In the genomic region with DNA sequence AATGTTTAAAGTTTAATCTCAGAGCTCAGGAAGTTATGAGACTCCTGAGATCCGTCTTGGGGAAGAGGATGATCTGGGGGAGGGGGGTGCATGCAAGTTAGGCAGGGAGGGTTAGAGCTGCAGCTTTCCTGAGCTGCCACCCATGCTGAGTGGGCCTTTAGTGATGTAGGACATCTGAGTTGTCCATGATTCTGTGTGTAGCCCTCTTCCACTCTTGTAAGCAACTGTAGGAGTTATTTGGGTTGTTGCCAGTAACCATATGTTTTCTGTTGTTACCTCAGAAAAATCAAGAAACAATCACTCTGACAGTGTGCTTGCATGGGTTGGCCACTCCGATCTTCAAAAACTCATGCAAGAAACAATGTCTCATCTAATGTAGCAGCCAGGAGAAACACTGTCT, we compare ENCODE assay signal across 15 mouse cellular contexts.
"Had no signal": no experiment of that assay in that cellular context is flagged by ENCODE, and none has a peak within 500 bp of the region (broad histone marks: within the 10 kb centered on the region; RNA-seq: fewer than 3 reads in every experiment).

No protein-coding gene starts in this region.

- H3K4me2 ChIP-seq: limb, embryonic 12.5 days; limb, embryonic 15.5 days; liver, embryonic 11.5 days had no signal

- DNase-seq: kidney, postnatal 36 days; left cerebral cortex, postnatal 4 days; liver, postnatal 0 days; lung, postnatal 14 days; midbrain, embryonic 14.5 days; thymus, adult 18-20 months; thymus, postnatal 36 days had no signal

- ATAC-seq: hindbrain, embryonic 16.5 days; intestine, embryonic 16.5 days; liver, postnatal 0 days had no signal

- H3K27me3 ChIP-seq: limb, embryonic 12.5 days; limb, embryonic 15.5 days had no signal

- H3K4me3 ChIP-seq: limb, embryonic 12.5 days; limb, embryonic 15.5 days had no signal

- H3K9ac ChIP-seq: limb, embryonic 12.5 days; limb, embryonic 15.5 days; liver, embryonic 14.5 days; liver, postnatal 0 days had no signal

- H3K36me3 ChIP-seq: limb, embryonic 12.5 days; limb, embryonic 15.5 days had no signal

- H3K27ac ChIP-seq: kidney, postnatal 0 days; limb, embryonic 12.5 days; limb, embryonic 15.5 days; liver, embryonic 14.5 days; macrophage had no signal

- H3K9me3 ChIP-seq: limb, embryonic 12.5 days; limb, embryonic 15.5 days had no signal
